Mouse (Mus musculus): ENCODE measurements around the gene Gm17651.

The Gm17651 gene

GRCm38 (mm10) chr3:97630746-97631145 is 43.7 kb downstream of the Gm17651 start:
- DNase-seq (ENCODE audit: low spot score in 2 of 2) = no peak

- no peak for DNase-seq (ENCODE audit: low spot score in 2 of 2)
These were observed 44.6 kb downstream of the Gm17651 start for GRCm38 (mm10) chr3:97629941-97630340.

DNA sequence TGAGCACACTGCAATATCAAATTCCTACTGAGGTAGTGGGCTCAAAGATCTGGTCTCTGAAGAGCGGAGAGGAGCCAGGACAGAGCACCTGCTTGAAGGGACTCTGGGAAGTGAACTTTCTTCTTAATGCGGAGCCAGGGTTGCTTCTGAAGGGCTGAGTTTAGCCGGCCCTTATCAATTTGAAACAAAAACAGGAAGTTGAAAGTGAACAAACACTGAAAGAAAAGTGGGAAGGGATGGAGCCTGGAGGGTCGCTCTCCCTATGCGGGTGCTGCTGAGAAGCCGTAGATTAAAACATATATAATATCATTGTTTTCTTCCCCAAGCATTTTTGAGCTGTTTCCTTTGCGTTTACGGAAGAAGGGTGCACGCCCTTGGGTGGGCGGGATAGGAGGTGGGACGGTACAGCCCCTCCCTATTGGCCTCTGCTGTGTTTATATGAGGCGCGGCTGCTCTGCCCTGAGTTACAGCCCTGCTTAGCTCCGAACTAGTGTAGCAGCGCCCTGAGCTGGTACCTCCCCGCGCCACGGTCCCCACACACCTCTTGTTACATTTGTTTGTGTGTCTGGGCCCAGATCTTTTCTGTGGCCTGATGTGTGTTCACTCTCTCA is 46.0 kb downstream of the Gm17651 start, which contains the start of gene Fmo5:
Gene Fmo5 (plus strand): TSS at position 414 of the 611 bp plus-strand sequence.
- peak; percentile 81 to 85 for DNase-seq (ENCODE audit: low spot score in 2 of 2)

GRCm38 (mm10) chr3:97627893-97628292 is 46.6 kb downstream of the Gm17651 start:
- no peak for DNase-seq (ENCODE audit: low spot score in 2 of 2)

- DNase-seq (ENCODE audit: low spot score in 2 of 2) = no peak
These were observed 49.9 kb downstream of the Gm17651 start for GRCm38 (mm10) chr3:97624611-97625010.

Measured in heart, adult 9 months (tissue).